21 mouse cellular contexts compared by ENCODE assay signal in genomic region chr5:116026561-116026960, GRCm38 (mm10). TPM values are rescaled to one million over a fixed set of nuclear protein-coding genes. Genes with fewer than 3 reads are reported as not detected.
DNase-seq lines count a peak whose midpoint lies in the region; ATAC-seq lines count a peak whose summit lies in the region.
"Had no signal": no experiment of that assay in that cellular context is flagged by ENCODE, and none has a peak within 500 bp of the region (broad histone marks: within the 10 kb centered on the region; RNA-seq: fewer than 3 reads in every experiment).

No protein-coding gene starts in this region.

- peak; percentile 95 for DNase-seq in heart, embryonic 10.5 days (ENCODE audit: low spot score)
- no peak for DNase-seq in heart, postnatal 25 days (ENCODE audit: low spot score)
- peak; percentile 37 for DNase-seq in testis, postnatal 10 days (ENCODE audit: low spot score)
- DNase-seq in testis, postnatal 14 days (ENCODE audit: low spot score): no peak
- DNase-seq in kidney, adult 18-20 months: no peak
- no peak for DNase-seq in adrenal gland, postnatal 36 days
- DNase-seq in forebrain, embryonic 11.5 days (ENCODE audit: low spot score): no peak
- DNase-seq: cerebellum, adult 8-10 months; gastrocnemius, adult 2 months; kidney, postnatal 14 days; lung, postnatal 36 days; right cerebral cortex, adult 18-20 months had no signal

- intact Hi-C loops in heart, postnatal 25 days (cut with DNase I): loop anchor here (10.0 kb wide), 1 partner anchor 372 kb away; no protein-coding TSS in a partner anchor

- H3K27me3 ChIP-seq in heart, embryonic 10.5 days (ENCODE audit: insufficient read depth, poor library complexity, severe bottlenecking): no peaks in the 10 kb centered on the region
- no peaks in the 10 kb centered on the region for H3K27me3 ChIP-seq in liver, embryonic 16.5 days (ENCODE audit: control insufficient read depth, insufficient read depth, low read depth, low read length)
- H3K27me3 ChIP-seq in forebrain, embryonic 11.5 days (ENCODE audit: control insufficient read depth, insufficient read depth, low read length): no peaks in the 10 kb centered on the region

- peak; percentile 83 for ATAC-seq in liver, embryonic 16.5 days (ENCODE audit: low read depth)
- no peak for ATAC-seq in forebrain, embryonic 11.5 days (replicated peaks; ENCODE audit: low FRiP score)
- ATAC-seq: forebrain, embryonic 14.5 days had no signal

- H3K27ac ChIP-seq in heart, embryonic 10.5 days: peak overlapping the region; percentile 3; the same call in 1 of the 2 replicates
- H3K27ac ChIP-seq in liver, embryonic 16.5 days (ENCODE audit: low read length): peak overlapping the region; percentile 99
- H3K27ac ChIP-seq in forebrain, embryonic 11.5 days (ENCODE audit: low read depth, low read length): no peak overlapping the region
- H3K27ac ChIP-seq: gastrocnemius, adult 2 months; heart, embryonic 15.5 days; limb, embryonic 12.5 days had no signal

- H3K4me3 ChIP-seq in heart, embryonic 10.5 days: no peak overlapping the region
- peak overlapping the region; percentile 53 for H3K4me3 ChIP-seq in liver, embryonic 16.5 days (ENCODE audit: low read depth, low read length)
- no peak overlapping the region for H3K4me3 ChIP-seq in forebrain, embryonic 11.5 days (ENCODE audit: low read depth, low read length)
- H3K4me3 ChIP-seq: gastrocnemius, adult 2 months; heart, embryonic 15.5 days; limb, embryonic 12.5 days had no signal

- no peaks in the 10 kb centered on the region for H3K9me3 ChIP-seq in heart, embryonic 10.5 days
- no peaks in the 10 kb centered on the region for H3K9me3 ChIP-seq in liver, embryonic 16.5 days (replicated peaks; ENCODE audit: control insufficient read depth, low read length)
- no peaks in the 10 kb centered on the region for H3K9me3 ChIP-seq in forebrain, embryonic 11.5 days (ENCODE audit: control insufficient read depth, low read length)
- H3K9me3 ChIP-seq: heart, embryonic 15.5 days; limb, embryonic 12.5 days had no signal

- H3K4me2 ChIP-seq in liver, embryonic 16.5 days (ENCODE audit: low read depth, low read length): peak overlapping the region; percentile 64
- no peak overlapping the region for H3K4me2 ChIP-seq in forebrain, embryonic 11.5 days (ENCODE audit: low read depth, low read length, severe bottlenecking)
- H3K4me2 ChIP-seq: heart, embryonic 15.5 days; limb, embryonic 12.5 days had no signal

- peaks cover 2% of the 10 kb centered on the region for H3K36me3 ChIP-seq in heart, embryonic 10.5 days
- H3K36me3 ChIP-seq in liver, embryonic 16.5 days (ENCODE audit: control insufficient read depth, insufficient read depth): no peaks in the 10 kb centered on the region
- H3K36me3 ChIP-seq in forebrain, embryonic 11.5 days (ENCODE audit: control insufficient read depth, insufficient read depth, low read length): no peaks in the 10 kb centered on the region
- H3K36me3 ChIP-seq: heart, embryonic 15.5 days had no signal

- H3K9ac ChIP-seq in liver, embryonic 16.5 days (ENCODE audit: low read depth, low read length): peak overlapping the region; percentile 72
- no peak overlapping the region for H3K9ac ChIP-seq in forebrain, embryonic 11.5 days (ENCODE audit: low read length)
- H3K9ac ChIP-seq: heart, embryonic 15.5 days; limb, embryonic 12.5 days had no signal

- 43% methylated on average over 14 of the region's 14 CpGs for whole genome bisulfite sequencing in heart, embryonic 10.5 days
- 22% methylated on average over 14 of the region's 14 CpGs for WGBS in liver, embryonic 16.5 days (ENCODE audit: insufficient replicate concordance)
- 91% methylated on average over 14 of the region's 14 CpGs for WGBS in forebrain, embryonic 11.5 days

- peaks cover 36% of the 10 kb centered on the region for H3K4me1 ChIP-seq in heart, embryonic 10.5 days
- H3K4me1 ChIP-seq in liver, embryonic 16.5 days (ENCODE audit: control insufficient read depth, low read depth, low read length): peaks cover 60% of the 10 kb centered on the region
- H3K4me1 ChIP-seq in forebrain, embryonic 11.5 days (replicated peaks; ENCODE audit: control insufficient read depth, insufficient read depth, low read length): peaks cover 10% of the 10 kb centered on the region; the same call in 1 of the 2 replicates

RNA-seq across cellular contexts. Expression of gene Prkab1, which starts 2.3 kb away (rescaled TPM):
- 69.3 and 74.1 TPM in 2 replicates for polyA plus RNA-seq in heart, embryonic 10.5 days (2016; fragmentation: Nextera tagmentation; extraction: Ambion mirVana)
- total RNA-seq in heart, postnatal 25 days (2021): 10 to 100 TPM; 47.0 to 49.6 TPM
- polyA plus RNA-seq in liver, embryonic 16.5 days (2015; fragmentation: Nextera tagmentation; extraction: Ambion mirVana): 85.4 and 92.5 TPM in 2 replicates
- 100 to 1,000 TPM in 1 of 2 experiments, 10 to 100 TPM in 1; 59.9 to 114 TPM for total RNA-seq in adrenal gland, postnatal 36 days (2021)
- 61.0 and 63.6 TPM in 2 replicates for polyA plus RNA-seq in forebrain, embryonic 11.5 days (2014; fragmentation: Nextera tagmentation; extraction: Ambion mirVana)

RNA-seq across cellular contexts. Expression of gene Tmem233, which starts 56.5 kb away (rescaled TPM):
- not detected in 2 replicates for polyA plus RNA-seq in heart, embryonic 10.5 days (2016; fragmentation: Nextera tagmentation; extraction: Ambion mirVana)
- total RNA-seq in heart, postnatal 25 days (2021): not detected
- not detected in 2 replicates for polyA plus RNA-seq in liver, embryonic 16.5 days (2015; fragmentation: Nextera tagmentation; extraction: Ambion mirVana)
- not detected for total RNA-seq in adrenal gland, postnatal 36 days (2021)
- not detected in 2 replicates for polyA plus RNA-seq in forebrain, embryonic 11.5 days (2014; fragmentation: Nextera tagmentation; extraction: Ambion mirVana)
- total RNA-seq: layer of hippocampus, postnatal 14 days; monocyte, adult 5-6 weeks; neutrophil, adult 5-6 weeks had no signal
- polyA plus RNA-seq: embryonic facial prominence, embryonic 11.5 days; forebrain, embryonic 14.5 days; heart, embryonic 15.5 days; limb, embryonic 12.5 days; testis, adult 2 months had no signal

Comparison
In these comparisons a context has a peak if more than half of its experiments do, and no peak if none do; other contexts are left out.
1. DNase-seq: peak in heart, embryonic 10.5 days (single experiment) and testis, postnatal 10 days (single experiment); none in heart, postnatal 25 days (single experiment), testis, postnatal 14 days (single experiment), kidney, adult 18-20 months (single experiment), adrenal gland, postnatal 36 days (0 of 2) and forebrain, embryonic 11.5 days (single experiment).